Mouse (Mus musculus) mature B cell (primary cell): ENCODE data around the gene Card11.

Source experiments
- in situ Hi-C: fragments of 300-500 bp; cut with MboI; formaldehyde crosslinking; loops from 2 replicates; pipeline ENCODE4 v1.14.3; 2019

Gene Card11

DNA sequence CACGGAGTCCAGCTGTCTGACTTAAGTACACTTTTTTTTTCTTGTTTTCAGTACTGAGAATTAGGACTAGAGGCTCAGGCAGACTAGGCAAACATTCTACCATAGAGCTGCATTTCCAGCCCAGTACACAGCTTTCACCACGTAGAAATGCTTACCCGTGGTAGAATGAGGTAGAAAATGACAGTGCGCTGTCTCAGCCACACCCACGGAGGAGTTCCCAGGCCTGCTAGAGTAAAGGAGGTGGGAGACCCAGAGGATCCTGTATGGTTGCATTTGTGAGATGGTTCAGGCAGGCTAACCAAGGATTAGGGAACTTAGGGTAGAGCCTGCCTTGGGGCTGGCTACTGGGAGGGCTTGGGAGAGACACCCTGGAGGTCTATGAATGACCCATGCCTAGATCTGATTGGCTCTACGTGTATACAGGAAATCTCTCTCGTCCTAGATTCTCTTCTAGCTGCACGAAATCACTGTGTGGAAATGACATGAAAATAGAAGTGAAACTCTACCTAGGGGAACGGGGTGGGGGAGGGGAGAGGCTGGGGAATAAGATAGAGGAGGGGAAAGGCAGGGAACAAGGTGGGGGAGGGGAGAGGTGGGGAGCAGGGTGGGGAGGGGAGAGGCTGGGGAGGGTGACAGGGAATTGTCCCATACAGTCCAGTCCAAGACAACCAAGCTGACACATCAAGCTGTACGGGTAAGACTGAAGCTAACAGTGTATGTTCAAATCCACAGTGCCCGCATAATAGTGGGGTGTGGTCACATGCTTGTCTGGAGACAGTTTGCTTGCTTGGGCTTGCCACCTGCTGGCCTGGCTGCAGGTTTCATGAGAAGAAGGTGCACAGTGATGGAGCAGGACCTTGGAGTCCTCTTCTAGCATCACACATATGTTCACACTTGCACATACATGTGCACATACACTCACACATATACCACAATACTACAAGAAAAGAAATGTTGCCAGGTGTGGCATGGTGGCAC lies 8.0 kb downstream of the Card11 start:
- in situ Hi-C loops = no loop called here

DNA sequence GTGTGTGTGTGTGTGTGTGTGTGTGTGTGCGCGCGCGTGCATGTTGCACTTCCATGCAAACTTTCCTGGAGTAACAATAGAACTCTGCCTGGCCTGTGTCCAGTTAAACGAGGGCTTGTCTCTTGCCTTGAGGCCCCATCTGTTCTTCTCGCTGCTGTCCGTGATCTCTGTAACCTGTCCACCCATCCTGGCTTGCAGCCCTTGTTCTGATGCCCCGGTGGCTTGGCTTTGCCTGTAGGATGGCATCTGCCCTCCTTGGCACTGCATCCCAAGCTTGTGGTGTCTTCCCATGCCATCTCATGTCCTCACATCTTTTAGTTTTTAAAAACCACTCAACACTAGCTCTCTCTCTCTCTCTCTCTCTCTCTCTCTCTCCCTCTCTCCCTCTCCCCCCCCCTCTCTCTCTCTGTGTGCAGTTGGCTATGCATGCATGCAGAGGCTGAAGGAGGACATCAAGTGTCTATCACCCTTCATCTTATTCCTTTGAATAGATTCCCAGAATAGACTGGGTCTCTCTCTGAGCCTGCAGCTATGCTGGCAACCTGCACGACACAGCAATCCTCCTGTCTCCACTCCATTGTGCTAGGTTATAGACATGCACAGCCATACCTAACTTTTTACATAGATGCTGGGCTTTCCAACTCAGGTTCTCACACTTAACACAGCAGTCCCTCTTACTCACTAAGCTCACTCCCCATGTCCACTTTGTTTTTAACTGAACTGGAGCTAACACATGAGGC lies 14.9 kb downstream of the Card11 start:
- in situ Hi-C loops = no loop called here

DNA sequence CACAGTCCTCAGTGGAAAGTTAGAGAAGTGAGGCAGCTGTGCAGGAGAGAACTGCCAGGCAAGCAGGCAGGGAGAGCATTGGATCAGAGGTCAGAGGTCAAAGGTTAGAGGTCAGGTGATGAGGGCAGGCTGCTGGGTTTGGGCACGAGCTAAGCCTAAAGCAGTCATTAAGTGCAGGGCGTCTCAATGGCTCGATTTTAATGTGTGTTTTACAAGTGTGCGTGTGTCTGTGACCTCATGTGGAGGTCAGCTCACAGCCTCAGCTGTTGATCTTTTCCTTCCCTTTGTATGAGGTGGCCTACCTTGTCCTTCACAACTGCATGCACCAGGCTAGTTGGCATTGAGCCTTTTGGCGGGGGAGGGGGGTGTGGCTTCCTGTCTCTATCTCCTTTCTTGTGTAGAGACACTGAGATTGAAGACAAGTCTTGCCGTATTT lies 19.0 kb downstream of the Card11 start:
- in situ Hi-C loops = no loop called here

DNA sequence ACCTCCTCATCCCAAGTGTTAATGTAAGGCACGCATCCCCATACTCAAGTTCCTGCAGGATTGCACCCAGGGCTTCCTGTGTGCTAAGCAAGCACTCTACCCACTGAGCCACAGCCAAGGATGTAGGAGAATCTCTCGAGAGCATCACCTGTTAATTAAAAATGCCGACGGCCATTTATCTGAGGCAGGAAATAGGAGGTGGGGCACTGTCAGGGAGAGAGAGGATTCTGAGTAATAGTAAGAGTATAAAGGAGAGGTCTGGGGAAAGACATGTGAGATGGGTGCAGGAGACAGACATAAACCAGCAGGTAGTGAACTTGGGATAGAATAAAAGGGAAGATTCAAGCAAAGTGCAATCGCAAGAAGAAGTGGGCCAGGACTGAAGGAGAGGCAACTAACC lies 19.6 kb downstream of the Card11 start:
- in situ Hi-C loops = no loop called here

DNA sequence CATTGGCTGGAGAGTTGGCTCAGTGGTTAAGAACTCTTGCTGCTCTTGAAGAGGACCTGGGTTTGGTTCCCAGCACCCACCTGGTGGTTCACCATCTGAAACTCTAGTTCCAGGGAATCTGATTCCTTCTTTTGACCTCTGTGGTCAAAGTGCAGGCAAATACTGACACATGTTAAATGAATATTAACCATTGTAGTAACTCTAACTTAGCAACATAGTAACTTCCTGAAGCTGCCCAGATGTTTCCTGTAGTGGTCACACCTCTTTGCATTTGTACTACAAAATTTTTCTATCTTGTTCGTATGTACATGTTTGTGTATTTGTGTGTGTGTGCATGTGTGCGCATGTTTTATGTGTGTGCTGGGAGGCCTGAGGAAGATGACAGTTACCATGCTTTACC lies 20.3 kb downstream of the Card11 start:
- in situ Hi-C loops = no loop called here

DNA sequence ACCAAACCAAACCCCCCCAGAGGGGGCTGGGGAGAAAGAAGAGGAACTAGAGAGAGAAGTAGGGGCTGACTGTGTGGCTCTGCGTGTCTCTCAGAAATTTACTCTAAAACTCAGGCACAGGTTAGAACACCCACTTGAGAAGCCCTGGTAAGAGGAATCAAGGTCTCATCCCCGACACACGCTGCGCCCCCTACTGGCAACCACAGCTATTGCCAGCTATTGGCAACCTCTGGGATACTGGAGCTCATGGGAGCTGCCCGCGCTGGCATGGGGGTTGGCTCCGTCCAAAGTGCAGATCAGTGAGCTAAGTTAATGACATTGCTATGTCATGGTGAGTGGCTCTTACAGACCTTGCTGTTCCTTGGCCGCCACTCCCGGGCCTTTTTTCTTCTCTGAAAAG lies 37.4 kb downstream of the Card11 start:
- in situ Hi-C loops = no loop called here

DNA sequence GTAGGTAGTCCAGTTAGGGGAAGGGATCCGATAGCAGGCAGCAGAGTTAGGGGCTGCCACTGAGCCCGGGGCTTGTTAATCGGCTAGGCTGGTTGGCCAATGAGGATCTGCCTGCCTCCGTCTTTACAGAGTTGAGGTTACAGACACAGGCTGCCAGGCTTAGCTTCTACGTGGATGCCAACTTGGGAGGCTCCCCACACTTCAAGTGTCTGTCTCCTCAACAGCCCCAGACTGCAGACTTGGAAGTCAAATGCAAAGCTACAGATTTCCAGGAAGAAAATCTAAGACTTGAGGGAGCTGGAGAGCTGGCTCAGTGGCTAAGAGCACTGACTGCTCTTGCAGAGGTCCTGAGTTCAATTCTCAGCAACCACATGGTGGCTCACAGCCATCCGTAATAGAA lies 39.6 kb downstream of the Card11 start:
- in situ Hi-C loops = no loop called here

DNA sequence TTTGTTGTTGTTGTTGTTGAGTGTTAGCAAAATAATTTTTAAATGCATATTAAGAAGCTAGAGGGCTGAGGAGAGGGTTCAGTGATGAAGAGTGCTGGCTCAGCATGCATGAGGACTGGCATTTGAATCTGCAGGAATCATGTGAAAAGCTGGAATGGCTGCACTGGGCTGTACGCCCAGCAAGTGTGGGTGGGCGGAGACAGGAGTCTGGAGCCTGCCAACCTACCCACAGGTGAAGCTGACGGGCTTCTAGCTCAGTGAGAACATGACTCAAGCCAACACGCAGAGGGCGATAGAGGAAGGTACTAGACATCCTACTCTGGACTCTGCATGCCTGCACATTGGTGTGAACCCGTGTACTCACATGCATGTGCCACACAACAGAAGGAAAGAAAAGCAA lies 41.2 kb downstream of the Card11 start:
- in situ Hi-C loops = no loop called here

DNA sequence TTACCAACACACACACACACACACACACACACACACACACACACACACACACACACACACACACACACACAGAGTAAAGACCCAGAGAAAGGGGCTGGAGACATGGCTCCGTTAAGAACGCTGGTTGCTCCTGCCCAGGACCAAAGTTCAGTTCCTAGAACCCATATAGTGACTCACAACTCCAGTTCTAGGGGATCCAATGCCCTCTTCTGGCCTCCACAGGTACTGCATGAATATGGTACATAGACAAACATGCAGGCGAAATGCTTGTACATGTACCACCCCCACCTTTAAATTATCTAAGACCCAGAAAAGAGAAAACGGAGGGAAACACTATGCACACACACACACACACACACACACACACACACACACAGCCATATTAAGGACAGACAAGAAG lies 43.3 kb downstream of the Card11 start:
- in situ Hi-C loops = no loop called here

DNA sequence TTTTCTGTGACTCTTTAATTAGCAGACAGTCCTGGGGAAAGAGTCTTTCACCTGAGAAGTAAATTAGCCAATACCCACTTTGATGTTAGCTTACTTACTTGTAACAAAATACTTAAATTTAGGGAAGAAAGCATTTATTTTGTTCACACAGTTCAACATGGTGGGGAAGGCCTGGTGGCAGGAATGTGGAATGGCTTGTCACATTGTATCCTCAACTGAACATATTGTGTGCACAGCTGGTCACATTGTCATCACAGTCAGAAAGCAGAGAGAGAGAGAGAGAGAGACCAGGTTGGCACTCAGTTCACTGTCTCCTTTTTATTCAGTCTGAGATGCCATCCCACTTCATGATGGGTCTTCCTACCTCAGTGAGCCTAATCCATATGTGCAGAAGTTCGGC lies 44.7 kb downstream of the Card11 start:
- in situ Hi-C loops = no loop called here

DNA sequence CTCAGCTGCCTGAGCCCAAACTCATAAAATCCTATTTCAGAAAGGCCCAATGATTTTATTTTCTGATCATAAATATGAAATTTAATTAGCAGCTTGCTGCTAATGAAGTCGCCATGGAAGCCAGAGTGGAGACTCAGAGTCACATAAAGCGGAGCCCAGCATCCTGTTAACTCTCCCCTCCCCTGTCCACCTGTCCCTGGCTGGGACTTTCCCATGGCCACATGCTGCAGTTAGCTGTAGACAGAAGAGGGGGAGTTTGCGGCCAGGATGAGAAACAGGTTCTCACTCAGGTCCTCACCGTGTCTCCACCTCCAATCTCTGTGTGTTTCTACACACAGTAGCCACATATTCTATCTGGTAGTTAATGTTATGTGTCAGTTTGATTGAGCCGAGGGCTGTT lies 48.6 kb downstream of the Card11 start:
- in situ Hi-C loops = no loop called here

DNA sequence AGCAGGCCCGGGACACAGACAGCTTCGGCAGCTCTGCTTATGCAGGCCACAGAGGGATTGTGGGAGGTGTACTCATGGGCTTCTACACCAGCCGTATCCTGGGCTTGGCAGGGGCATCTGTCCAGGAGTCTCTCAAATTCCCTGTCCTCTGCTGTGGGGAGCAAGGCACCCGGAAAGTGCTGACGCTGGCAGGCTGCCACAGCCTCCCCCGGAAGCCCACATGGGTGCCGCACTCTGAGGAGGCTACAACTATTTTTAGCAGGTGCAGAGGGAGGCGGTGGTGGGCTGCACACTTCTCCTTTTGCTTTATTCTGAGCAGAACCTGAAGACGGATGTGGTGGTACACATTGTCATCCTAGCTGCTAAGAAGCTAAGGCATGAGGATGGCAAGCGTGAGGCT lies 52.4 kb downstream of the Card11 start:
- in situ Hi-C loops = no loop called here

DNA sequence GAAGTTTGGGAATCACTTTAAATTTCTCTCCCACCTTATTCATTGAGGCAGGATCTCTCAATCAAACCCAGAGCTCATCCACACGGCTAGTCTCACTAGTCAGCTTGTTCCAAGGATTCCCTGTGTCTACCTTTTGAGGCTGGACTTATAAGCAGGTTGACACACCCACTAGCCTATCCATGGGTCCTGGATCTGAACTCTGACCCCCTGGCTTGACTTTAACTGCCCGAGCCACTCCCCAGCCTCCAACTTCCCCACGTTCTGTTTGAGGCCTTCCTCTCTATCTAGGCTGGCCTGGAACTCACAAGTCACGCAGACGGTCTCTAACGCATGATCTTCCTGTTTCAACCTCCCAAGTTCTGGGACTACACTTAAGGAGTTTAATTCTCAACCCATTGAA lies 54.3 kb downstream of the Card11 start:
- in situ Hi-C loops = no loop called here

DNA sequence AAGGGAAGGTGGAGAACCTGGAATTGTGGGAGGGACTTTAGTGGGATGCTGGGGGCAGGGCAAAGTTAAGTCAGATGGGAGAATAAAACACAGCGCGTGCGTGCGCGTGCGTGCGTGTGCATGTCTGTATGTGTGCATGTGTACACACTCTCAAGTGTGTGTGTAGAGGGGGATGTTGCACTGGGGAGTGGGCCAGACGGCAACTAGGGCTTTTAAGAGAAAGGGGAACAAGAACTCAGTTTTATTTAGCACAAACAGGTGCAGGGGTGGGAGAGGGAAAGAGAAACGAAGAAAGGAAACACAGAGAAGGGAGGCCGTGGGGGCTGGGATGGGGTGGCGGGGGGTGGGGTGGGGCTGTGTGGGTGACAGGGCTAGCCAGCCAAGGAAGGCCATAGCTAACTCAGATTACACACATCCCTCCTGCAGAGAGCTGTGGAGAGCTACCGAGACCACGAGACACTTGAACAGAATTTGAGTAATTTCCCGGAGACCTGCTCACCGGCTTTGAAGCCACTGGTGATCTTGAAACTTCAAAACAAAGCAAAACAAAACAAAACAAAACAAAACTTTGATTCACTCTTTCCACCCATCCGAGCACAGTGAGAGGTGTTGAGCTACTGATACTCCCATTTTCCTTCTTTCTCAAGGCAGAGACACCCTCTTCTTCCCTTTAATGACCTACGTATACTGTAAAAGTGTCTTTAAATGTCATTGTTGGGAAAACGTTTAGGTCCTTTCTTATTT lies 55.8 kb downstream of the Card11 start:
- in situ Hi-C loops = no loop called here

DNA sequence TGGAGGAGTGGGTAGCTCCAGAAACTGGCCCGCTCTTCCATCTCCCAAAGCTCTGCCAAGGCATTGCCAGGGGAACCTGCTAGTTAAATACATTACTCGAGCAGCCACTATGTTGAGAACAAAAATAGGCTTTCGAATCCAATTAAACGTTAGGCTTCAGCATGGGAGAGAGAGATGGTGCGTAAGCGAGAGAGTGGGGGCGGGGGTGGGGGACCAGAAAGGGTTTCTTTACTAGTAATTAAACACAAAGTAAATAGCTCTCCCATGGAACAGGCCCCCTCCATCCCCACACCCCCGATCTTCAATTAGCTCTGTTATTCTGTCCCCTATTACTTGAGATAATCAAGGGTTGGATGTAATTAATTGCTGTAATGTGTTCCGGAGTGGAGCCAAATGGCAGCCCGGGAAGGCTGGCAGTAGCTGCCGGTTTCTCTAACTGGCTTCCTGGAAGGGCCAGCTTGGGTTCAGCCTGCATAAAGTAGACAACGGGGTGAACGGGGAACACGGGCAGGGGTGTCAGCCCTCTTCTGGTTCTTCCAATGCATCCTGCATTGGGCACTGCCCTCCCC lies 59.4 kb downstream of the Card11 start:
- in situ Hi-C loops = no loop called here

DNA sequence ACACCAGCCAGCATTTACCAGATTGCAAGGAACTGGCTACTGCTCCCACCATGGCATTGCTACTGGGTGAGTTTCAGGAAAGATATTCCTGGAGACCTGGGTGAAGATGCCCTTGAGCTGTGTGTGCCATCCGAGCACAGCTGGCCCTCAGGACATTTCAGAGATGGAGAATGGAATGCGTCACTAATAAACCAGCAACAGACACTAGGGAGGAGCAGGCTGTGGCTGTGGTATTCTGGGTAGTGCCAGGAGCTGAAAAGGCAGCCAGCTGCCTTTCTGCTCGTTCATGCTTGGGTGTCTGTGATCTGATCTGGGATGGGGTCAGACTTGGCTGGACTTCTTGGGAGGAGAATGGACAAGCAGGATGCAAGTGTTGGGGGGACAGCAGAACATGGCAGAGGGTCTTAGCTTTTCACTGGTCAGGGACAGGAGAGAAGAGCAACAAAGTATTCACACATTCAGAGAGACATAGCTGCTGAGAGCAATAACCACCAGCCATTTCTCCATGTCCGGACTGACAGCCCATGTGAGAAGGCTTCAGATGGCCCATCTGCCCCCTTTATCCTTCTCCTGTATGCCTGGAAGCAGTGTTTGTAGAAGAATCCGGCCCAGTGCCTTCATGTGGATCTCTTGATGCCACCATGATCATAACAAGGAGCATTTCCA lies 60.0 kb downstream of the Card11 start:
- in situ Hi-C loops = no loop called here

DNA sequence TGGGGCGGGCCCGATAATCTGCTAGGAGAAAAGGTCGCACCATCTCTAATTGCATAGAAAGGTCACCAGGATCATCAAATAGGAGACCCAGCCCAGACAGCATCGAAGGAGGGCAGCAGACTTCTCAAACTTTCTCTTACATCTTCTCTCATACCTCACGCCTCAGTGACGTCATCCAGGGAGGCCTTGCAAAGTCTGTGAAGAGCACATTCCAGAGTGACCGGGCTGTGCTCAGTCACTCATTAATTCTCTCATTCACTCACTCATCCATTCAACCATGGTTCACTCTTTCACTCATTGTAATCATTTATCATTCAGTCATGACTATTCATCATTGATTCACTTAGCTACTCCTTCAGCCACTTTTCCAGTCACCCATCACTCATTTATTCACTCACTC lies 63.6 kb downstream of the Card11 start:
- in situ Hi-C loops = no loop called here

DNA sequence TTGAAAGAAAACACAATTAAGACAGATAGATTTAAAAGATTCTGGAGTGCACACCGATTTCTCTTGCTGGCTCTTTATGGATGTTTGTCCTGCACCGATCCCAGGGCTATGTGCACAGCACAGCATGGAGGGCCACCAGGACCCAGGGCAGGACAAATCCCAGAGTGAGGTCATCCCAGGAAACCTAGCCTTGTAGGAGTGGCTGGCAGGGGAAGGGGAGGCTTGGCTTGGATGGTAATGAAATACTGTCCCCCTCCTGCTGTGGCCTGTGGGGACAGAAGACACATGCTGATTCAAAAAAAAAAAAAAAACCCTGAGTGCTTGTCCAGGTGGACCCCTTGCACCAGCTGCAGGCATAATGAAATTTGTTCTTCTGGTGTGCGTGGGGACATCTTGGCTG lies 64.5 kb downstream of the Card11 start:
- in situ Hi-C loops = no loop called here

DNA sequence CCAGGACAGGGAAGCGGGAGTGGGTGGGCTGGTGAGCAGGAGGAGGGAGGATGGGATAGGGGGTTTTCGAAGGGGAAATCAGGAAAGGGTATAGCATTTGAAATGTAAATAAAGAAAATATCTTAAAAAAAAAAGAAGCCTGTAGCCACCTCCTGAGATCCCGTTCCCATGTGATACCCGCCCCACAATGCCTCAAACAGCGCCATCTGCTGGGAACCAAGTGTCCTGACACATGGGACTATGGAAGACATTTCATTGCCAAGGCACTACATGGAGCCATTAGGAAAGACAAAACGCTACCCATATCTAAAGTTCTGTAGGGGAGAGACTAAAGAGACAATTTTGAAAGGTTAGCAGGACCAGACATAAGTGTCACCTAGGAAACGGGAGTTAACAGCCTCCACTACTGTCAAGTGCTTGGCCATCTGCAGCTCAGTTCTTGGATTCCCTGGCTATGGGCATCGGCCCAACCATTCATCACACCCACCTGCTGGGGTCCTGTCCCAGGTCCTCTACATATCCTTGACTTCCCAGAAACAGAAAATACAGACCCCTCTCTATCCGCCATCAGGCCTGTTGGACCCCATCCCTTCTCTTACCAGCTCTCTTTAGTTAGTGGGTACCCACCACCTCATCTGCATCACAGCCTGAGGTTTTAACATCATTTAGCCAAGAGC lies 65.6 kb downstream of the Card11 start:
- in situ Hi-C loops = no loop called here

DNA sequence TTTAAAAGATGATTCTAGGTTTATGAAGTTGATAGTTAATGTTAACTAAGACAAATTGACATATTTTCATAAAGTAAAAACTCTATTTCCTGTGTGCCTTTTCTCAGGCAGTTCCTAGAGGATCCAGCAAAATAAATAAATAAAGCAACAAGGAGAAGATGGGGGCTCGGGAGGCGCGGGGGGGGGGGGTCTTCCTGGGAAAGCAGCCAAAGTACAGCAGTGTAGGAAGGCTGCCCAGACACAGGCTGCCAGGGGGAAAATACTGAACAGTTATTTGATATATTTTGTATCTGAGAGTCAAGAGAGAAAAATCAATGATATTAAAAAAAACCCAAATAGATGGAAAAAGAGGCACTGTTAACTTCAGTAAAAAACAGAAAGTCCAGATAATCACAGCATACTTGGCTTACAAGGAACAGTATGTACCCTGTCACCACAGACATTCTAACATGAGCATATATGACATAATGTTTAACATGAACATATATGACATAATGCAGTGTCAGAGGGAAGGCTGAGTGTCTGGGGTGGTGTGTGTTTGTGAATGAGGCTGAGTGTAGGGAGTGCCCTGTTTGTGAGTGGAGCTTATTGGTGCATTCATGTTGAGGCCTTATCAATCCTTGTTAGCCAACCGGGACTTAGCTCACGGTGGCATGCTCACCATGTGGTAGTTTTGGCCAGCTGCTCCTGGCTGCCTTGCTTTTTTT lies 68.7 kb downstream of the Card11 start:
- in situ Hi-C loops = no loop called here
